Mouse (Mus musculus) CH12.LX (cell line): Measurements from ENCODE around the gene 4930539E08Rik. TPM values are rescaled to one million over a fixed set of nuclear protein-coding genes. Genes with fewer than 3 reads are reported as not detected.
A peak's percentile ranks its signal among the peaks of the same experiment; 100 is the strongest.

Source experiments
- DNase-seq: peaks from one replicate; pipeline ENCODE4 v3.0.0-alpha.2; 2013; ENCODE audit errors: extremely low read depth
- H3K27ac ChIP-seq: 2 replicates; pipeline ENCODE4 v1.5.1; 2012; ENCODE audit warnings: low read depth, mild to moderate bottlenecking, control low read depth, moderate library complexity; ENCODE audit not compliant: insufficient read depth
- H3K27me3 ChIP-seq: replicated peaks from 2 replicates; pipeline ENCODE3; 2012; ENCODE audit warnings: inconsistent platforms
- H3K36me3 ChIP-seq, 2 experiments: replicated peaks in 1 of 2; 2 replicates each; pipeline versions ENCODE3 to v1.6.1; 2012; ENCODE audit warnings: inconsistent platforms in 1 of 2, low read length in 1 of 2, mild to moderate bottlenecking in 1 of 2, mixed read lengths in 1 of 2, moderate library complexity in 1 of 2; ENCODE audit not compliant: control insufficient read depth in 1 of 2, insufficient read depth in 1 of 2
- H3K4me1 ChIP-seq, 2 experiments: 2 replicates each; pipeline ENCODE4 v1.6.1; 2012; ENCODE audit warnings: inconsistent platforms in 1 of 2, moderate library complexity in 1 of 2; ENCODE audit not compliant: insufficient read depth in 2 of 2, control insufficient read depth in 1 of 2
- H3K4me2 ChIP-seq: 2 replicates; pipeline ENCODE4 v1.6.1; 2012; ENCODE audit warnings: low read depth, mild to moderate bottlenecking, control low read depth; ENCODE audit not compliant: poor library complexity, insufficient read depth, severe bottlenecking
- H3K4me3 ChIP-seq, 3 experiments: fragments of 150-350 bp in 1 of 3; sonication (generic) in 1 of 3; replicated peaks in 1 of 3; 2 replicates each; pipeline versions ENCODE3 to v1.5.1; 2011 to 2012; ENCODE audit warnings: low read depth in 2 of 3, low read length in 2 of 3, mild to moderate bottlenecking in 2 of 3, moderate library complexity in 2 of 3, control low read depth in 1 of 3, improper control_type of control experiment in 1 of 3, inconsistent platforms in 1 of 3, mixed read lengths in 1 of 3; ENCODE audit not compliant: poor library complexity in 1 of 3
- H3K79me2 ChIP-seq: replicated peaks from 2 replicates; pipeline ENCODE4 v1.6.1; 2012; ENCODE audit warnings: mild to moderate bottlenecking, moderate library complexity; ENCODE audit not compliant: control insufficient read depth, poor library complexity, insufficient read depth, severe bottlenecking; ENCODE audit errors: extremely low read depth
- H3K9ac ChIP-seq: 2 replicates; pipeline ENCODE4 v1.6.1; 2012; ENCODE audit warnings: low read depth, mild to moderate bottlenecking, control low read depth, moderate library complexity; ENCODE audit not compliant: insufficient read depth
- H3K9me3 ChIP-seq: replicated peaks from 2 replicates; pipeline ENCODE3; 2012; ENCODE audit warnings: low read length, inconsistent platforms, mixed read lengths
- CHD1 ChIP-seq: IDR thresholded peaks from 2 replicates; pipeline ENCODE4 v1.6.1; 2012; ENCODE audit warnings: low read depth, low read length, improper control_type of control experiment, inconsistent platforms
- CHD2 ChIP-seq: IDR thresholded peaks from 2 replicates; pipeline ENCODE4 v1.6.1; 2011; ENCODE audit warnings: low read length, improper control_type of control experiment
- CTCF ChIP-seq, 2 experiments: IDR thresholded peaks in 1 of 2; conservative IDR thresholded peaks in 1 of 2; 2 replicates each; pipeline ENCODE4 v1.5.1; 2011 to 2012; ENCODE audit warnings: low read depth in 2 of 2, low read length in 2 of 2, improper control_type of control experiment in 1 of 2, inconsistent platforms in 1 of 2, mild to moderate bottlenecking in 1 of 2, moderate library complexity in 1 of 2
- E2F4 ChIP-seq: IDR thresholded peaks from 2 replicates; pipeline ENCODE4 v1.6.1; 2011; ENCODE audit warnings: low read depth, low read length, improper control_type of control experiment; ENCODE audit not compliant: insufficient replicate concordance
- ELF1 ChIP-seq: IDR thresholded peaks from 2 replicates; pipeline ENCODE4 v1.6.1; 2014; ENCODE audit warnings: low read depth, mild to moderate bottlenecking, inconsistent platforms, low read length, improper control_type of control experiment
- EP300 ChIP-seq: IDR thresholded peaks from 2 replicates; pipeline ENCODE4 v1.6.1; 2011; ENCODE audit warnings: low read length, improper control_type of control experiment
- ETS1 ChIP-seq: conservative IDR thresholded peaks from 2 replicates; pipeline ENCODE4 v1.6.1; 2012; ENCODE audit warnings: low read depth, mild to moderate bottlenecking, inconsistent platforms, low read length, improper control_type of control experiment, moderate library complexity
- JUN ChIP-seq: IDR thresholded peaks from 2 replicates; pipeline ENCODE4 v1.6.1; 2011; ENCODE audit warnings: low read depth, mild to moderate bottlenecking, low read length, improper control_type of control experiment, moderate library complexity; ENCODE audit not compliant: insufficient read depth
- MAFK ChIP-seq: IDR thresholded peaks from 2 replicates; pipeline ENCODE4 v1.6.1; 2011; ENCODE audit warnings: low read length, improper control_type of control experiment; ENCODE audit not compliant: insufficient replicate concordance
- MAX ChIP-seq: IDR thresholded peaks from 2 replicates; pipeline ENCODE4 v1.6.1; 2011; ENCODE audit warnings: low read length, improper control_type of control experiment
- NRF1 ChIP-seq: IDR thresholded peaks from 2 replicates; pipeline ENCODE4 v1.6.1; 2014; ENCODE audit warnings: low read depth, mild to moderate bottlenecking, inconsistent platforms, low read length, improper control_type of control experiment, moderate library complexity
- POLR2A ChIP-seq: IDR thresholded peaks from 2 replicates; pipeline ENCODE4 v1.6.1; 2011; ENCODE audit warnings: low read depth, mild to moderate bottlenecking, improper control_type of control experiment, low read length
- USF1 ChIP-seq: IDR thresholded peaks from 2 replicates; pipeline ENCODE4 v1.6.1; 2014; ENCODE audit warnings: low read depth, mild to moderate bottlenecking, inconsistent platforms, low read length, improper control_type of control experiment
- ZC3H11A ChIP-seq: IDR thresholded peaks from 2 replicates; pipeline ENCODE4 v1.6.1; 2012; ENCODE audit warnings: low read depth, mild to moderate bottlenecking, inconsistent platforms, low read length, improper control_type of control experiment
- ZMIZ1 ChIP-seq: IDR thresholded peaks from 2 replicates; pipeline ENCODE4 v1.6.1; 2012; ENCODE audit warnings: low read depth, mild to moderate bottlenecking, inconsistent platforms, low read length, improper control_type of control experiment
- dilution Hi-C: fragments of 300-500 bp; cut with MboI; formaldehyde crosslinking; loops from 2 replicates; pipeline ENCODE4 v1.14.3; 2020; ENCODE audit warnings: low sequenced_read_pairs; ENCODE audit not compliant: extremely low pct_unique_long_range_greater_than_20kb, extremely low pct_ligation_motif_present
- in situ Hi-C: fragments of 300-500 bp; cut with MboI; formaldehyde crosslinking; loops from 3 replicates; pipeline ENCODE4 v1.14.3; 2019; ENCODE audit warnings: low sequenced_read_pairs, low pct_ligation_motif_present, low pct_unique_long_range_greater_than_20kb, mixed read lengths
- polyA plus RNA-seq: library from polyadenylated mRNA; unstranded; fragments of >175 nt; gene quantifications from 2 replicates; pipeline ENCODE4 v1.2.1, GENCODE M21; 2012; ENCODE audit warnings: low read depth; ENCODE audit not compliant: insufficient read length
- total RNA-seq, 2 experiments: library from RNA; depleted of rRNA; stranded (reverse); fragments of 300-350 nt in 1 of 2; fragments of >200 nt in 1 of 2; gene quantifications; 2 replicates each; pipeline ENCODE4 v1.2.3; 2012 to 2014

4930539E08Rik gene
- total and polyA plus RNA-seq, 3 experiments: 0.62 to 1.4 (median 1.4) TPM

GRCm38 (mm10) chr17:28943740-28944139, 28.6 kb upstream of the 4930539E08Rik start, which contains the start of gene Pxt1:
Gene Pxt1 (minus strand): TSS chr17:28943840.
- H3K9ac ChIP-seq: no peak within 1 kb of the TSS
- H3K27ac ChIP-seq: no peak within 1 kb of the TSS
- no peak within 1 kb of the TSS for H3K4me2 ChIP-seq
- in situ Hi-C loops: no loop called here
- no peaks in the 10 kb centered on the region for H3K36me3 ChIP-seq
- DNase-seq: no peak
- no peaks in the 10 kb centered on the region for H3K79me2 ChIP-seq
- peaks cover 14% of the 10 kb centered on the region for H3K9me3 ChIP-seq
- no peaks in the 10 kb centered on the region for H3K27me3 ChIP-seq
- TF ChIP-seq CHD2 (no peak), ZC3H11A (no peak), USF1 (no peak), MAFK (no peak), EP300 (no peak), ZMIZ1 (no peak), ELF1 (no peak), ETS1 (no peak), CTCF (conservative IDR thresholded peaks at IDR 0.05 in 1 of 2, IDR thresholded peaks at IDR 0.05 in 1 of 2; ENCODE audit: low read depth in 2 of 2, low read length in 2 of 2) (no peak), E2F4 (no peak), CHD1 (no peak), JUN (no peak), NRF1 (no peak), MAX (no peak)
- dilution Hi-C loops: no loop called here
- H3K4me3 ChIP-seq: no peak within 1 kb of the TSS
- H3K4me1 ChIP-seq: no peaks in the 10 kb centered on the region

GRCm38 (mm10) chr17:28942101-28942500, 27.0 kb upstream of the 4930539E08Rik start:
- Histone ChIP-seq H3K4me2 (no peak overlapping the region), H3K4me3 (no peak overlapping the region), H3K27ac (no peak overlapping the region), H3K4me1 (no peaks in the 10 kb centered on the region), H3K9ac (no peak overlapping the region), H3K9me3 (peaks cover 12% of the 10 kb centered on the region), H3K79me2 (no peaks in the 10 kb centered on the region), H3K36me3 (no peaks in the 10 kb centered on the region), H3K27me3 (no peaks in the 10 kb centered on the region)
- DNase-seq: no peak
- dilution Hi-C loops: no loop called here
- TF ChIP-seq USF1 (peak; percentile 9; the same call in 1 of the 2 replicates), POLR2A (no peak)
- in situ Hi-C loops: no loop called here
